Mouse (Mus musculus) kidney, postnatal 25 days (tissue): ENCODE measurements around the gene Echs1.
"Not testable (repeated sequence)": the region's sequence is repeated elsewhere in the genome, so short reads cannot be mapped to it uniquely, and the experiment has no call there.

Experiments
- DNase-seq, 2 experiments: peaks; one replicate each; pipeline ENCODE4 v3.0.0; 2021; ENCODE audit warnings: mixed read lengths in 2 of 2

Gene Echs1

DNA sequence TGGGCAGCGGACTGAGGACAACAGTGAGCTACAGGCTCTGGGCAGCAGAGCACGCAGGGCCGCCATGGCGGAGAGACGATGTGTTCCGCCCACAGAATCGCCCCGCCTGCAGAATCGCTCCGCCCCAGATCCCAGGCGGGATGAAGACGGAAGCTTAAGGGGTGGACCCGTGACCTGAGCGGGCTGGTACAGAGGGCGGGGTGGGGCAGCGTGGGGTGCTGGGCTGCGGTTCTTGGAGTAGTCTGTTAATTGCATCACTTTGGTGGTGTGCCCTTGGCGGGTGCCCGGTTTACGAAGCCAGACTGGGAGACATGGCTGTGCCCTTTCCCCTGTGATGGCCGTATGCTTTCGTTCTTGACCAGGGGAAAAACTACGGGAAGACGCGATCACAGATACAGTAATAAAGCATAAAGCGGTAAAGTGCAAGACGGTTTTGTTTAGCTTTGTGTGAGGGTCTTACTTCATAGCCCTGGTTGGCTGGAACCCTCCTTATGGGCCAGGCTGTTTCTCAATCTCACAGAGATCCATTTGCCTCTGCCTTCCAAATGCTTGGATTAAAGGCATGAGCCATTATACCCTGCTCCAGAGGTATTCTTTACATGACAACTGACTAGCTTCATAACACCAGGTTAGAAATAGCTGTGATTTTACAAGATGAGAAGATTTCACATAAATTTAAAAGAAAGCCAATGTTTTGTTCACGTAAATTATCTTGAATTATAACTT lies at the start of gene Echs1:
Gene Echs1, minus strand, starts transcription at position 148 of the 726 bp plus-strand sequence.
- DNase-seq = peak; percentile 94 to 98

DNA sequence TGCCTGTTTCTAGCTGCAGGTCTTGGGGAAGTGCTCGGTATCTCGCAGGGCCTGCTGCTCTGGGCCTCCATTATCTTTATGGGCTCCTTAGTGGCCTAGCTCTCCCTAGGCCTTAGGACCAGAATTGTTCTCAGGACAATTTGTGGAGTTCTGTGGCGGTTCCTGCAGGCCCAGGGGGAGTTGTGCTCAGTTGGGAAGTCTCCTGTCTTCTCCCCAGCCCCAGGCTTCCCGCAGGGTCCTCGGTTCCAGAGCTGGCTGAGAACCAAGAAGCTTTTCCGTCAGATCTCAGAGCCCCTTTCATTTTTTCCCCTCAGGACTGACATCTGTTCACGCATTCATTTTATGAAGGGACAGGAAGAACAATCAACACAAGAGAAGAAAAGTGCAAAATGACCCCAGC lies 48.4 kb upstream of the Echs1 start, which contains the start of gene Olfr522:
Gene Olfr522, minus strand, starts transcription at position 101 of the 400 bp plus-strand sequence.
- no peak for DNase-seq

GRCm38 (mm10) chr7:140160363-140160762 lies 44.1 kb upstream of the Echs1 start:
- DNase-seq = no peak

DNA sequence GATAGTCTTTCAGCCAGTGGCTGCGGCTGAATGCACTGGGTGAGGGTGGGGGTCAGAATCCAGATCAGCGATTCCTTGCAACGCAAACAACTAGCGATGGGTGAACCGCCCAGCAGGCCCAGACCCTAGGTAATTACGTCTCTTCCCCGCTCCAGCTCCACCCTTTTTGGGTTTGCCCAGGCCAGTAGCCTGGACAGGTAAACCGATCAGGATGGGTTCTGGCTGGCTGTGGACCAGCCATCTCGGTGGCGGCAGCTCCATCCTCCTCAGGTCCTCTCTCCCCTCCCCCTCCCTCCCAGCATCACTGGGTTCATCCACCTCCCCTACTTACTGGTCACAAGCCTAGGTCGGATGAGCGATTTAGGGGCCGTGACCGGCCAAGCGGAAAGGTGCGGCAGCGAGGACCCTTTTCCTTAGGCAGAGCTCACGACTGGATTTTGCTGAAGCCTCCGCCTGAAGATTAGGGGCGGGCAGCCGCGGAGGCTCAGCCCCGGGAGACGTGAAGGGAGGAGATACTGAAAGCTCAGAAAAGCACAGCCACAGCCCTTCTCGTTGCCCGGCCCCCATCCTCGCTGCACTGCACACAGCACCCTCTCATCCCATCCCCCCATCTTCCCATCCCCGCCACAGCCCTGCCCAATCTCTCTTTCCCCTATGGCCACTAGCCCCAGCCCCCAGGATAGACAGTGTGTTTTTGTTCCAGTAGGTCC lies 38.1 kb upstream of the Echs1 start, which contains the start of gene Sprn:
Gene Sprn, minus strand, starts transcription at position 660 of the 710 bp plus-strand sequence.
- no peak for DNase-seq

DNA sequence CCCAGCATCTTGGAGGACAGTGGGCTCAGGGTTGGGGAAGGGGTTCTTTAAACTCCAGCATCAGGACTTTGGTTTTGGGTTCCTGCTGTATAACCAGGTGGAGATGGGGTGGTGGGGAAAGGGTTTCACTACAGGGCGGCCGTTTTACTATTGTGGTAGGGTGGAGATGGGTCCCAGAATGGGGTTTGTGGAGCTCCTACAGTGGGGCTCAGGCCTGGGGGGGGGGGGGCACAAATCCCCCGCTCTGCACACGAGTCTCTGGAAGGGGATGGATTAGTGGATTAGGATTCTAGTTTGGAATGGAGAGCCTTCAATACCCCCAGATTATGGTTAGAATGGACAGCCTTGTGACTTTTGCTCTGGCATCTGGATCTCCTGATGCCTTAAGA lies 37.5 kb upstream of the Echs1 start:
- no peak for DNase-seq

GRCm38 (mm10) chr7:140153383-140153782 lies 37.1 kb upstream of the Echs1 start:
- DNase-seq = no peak

DNA sequence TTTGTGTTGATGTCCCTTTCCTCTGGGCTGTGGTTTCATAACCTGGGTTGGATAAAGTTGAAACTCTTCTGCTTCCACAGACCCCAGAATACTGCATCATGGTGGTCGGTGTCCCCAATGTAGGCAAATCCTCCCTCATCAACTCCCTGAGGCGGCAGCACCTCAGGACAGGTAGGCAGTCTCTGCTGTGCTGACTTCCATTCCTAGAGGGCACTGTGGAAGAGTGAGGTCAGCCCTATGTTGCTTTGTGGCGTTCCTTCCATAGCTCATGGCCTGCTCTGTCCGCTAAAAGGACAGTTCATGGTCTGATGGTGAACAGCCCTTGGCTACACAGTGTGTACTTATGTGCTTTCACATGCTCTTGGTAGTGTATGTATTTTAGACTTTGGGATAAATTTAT lies 28.3 kb upstream of the Echs1 start:
- DNase-seq = no peak

GRCm38 (mm10) chr7:140141350-140141749 lies 25.1 kb upstream of the Echs1 start:
- DNase-seq = peak; percentile 77 to 79

GRCm38 (mm10) chr7:140138021-140138310 lies 21.7 kb upstream of the Echs1 start:
- DNase-seq = no peak

GRCm38 (mm10) chr7:140137135-140138020 lies 21.1 kb upstream of the Echs1 start, which contains the start of gene Mtg1:
Gene Mtg1, plus strand, starts transcription at chr7:140137564.
- peak; percentile 96 to 97 for DNase-seq

DNA sequence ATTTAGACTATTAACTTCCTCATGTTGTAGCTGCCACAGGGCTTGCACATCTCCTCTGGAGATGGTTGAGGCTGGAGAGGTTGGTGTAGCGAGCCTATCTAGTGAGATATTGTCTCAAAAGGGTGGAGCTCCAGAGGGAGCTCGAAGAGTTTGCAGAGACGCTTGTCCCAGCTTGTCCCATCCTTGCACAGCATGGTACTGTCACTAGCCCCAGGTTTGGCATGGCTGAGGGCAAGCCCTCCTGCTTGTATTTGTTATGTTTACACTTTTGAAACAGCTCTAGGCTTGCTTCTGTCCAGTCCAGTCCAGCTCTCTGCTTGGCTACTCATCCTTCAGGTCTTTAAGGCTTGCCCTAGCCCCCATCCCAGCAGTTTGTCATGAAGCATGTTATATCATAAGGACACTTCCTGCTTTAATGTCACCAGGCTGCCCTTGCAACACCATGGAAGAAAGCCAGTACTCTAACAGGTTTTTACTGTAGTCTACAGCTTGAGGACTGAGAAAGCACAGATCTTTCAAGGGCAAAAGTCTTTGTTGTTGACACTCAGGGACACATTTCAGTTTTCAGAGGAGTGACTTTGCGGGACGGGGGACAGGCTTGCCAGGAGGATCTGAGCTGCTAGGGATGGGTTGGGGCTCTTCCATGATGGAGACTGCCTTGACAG lies 19.0 kb upstream of the Echs1 start:
- peak in 1 of 2 experiments; percentile 15 for DNase-seq

DNA sequence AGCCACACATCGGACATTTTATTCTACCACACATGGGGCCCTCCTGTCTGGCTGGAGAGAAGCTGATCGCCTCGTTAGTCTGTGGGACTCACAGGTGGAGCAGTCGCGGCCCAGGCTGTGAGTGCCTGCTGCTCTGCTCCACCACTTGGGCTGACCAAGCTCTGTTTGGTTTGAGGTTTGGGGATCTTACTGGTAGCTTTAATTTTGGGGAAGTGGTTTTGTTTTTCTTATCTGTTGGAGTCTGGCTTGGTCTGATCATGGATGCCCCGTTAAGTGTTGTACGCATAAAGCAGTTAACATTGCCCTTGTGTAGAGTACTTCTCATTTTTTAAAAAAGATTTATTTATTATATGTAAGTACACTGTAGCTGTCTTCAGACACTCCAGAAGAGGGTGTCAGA lies 17.8 kb upstream of the Echs1 start:
- not testable (repeated sequence) for DNase-seq

DNA sequence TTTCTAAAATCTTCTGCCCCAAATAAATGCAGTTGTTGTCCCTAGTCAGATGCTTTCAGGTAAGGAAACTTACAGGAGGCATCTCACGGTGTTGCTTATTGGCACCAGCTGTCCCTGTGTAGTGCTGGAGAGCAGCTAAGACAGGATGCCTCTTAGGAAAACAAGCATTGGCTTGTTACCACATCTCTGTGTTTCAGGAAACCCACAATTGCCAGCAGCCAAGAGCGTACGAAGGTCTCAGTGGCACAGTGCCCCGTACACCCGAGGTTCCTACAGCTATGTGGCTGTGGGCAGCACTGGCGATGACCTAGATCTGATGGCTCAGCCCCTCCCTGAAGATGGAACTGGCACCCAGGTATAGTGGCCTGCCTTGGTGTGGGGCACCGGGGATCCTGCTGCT lies 15.9 kb upstream of the Echs1 start:
- DNase-seq = peak in 1 of 2 experiments; percentile 8

DNA sequence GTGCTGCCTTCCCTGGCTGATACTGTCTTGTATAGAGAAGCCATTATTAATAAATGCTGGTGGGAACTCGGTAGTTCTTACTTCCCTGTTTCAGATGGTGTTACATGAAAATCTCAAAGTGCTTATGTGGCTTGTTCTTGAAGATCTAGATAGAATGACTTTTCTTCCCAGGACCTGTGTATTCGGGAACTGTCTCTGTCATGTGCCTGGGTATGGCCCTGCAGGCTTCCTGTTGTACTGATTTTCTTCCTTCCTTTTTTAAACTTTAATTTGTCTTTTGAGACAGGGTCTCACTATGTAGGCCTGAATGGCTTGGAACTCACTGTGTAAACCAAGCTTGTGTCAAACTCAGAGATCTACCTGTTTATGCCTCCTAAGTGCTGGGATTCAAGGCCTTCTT lies 11.6 kb upstream of the Echs1 start:
- no peak for DNase-seq

GRCm38 (mm10) chr7:140126934-140127333 lies 10.7 kb upstream of the Echs1 start:
- DNase-seq = no peak

DNA sequence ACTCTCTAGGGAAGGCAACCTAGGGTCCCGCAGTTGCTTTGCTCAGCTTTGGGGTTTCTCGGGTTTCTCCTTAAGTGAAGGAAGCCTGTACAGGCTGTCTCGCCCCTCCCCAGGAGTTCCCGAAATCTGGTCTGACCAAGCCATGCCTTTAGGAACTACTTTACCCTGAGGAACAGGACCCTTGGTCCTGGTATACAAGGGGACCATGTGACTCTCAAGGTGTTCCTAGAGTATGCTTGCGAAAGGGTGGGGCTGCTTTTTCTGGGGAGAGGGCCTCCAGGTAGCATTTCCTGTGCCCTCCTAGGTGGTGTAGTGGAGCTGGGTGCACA lies 9.7 kb upstream of the Echs1 start:
- DNase-seq = no peak

DNA sequence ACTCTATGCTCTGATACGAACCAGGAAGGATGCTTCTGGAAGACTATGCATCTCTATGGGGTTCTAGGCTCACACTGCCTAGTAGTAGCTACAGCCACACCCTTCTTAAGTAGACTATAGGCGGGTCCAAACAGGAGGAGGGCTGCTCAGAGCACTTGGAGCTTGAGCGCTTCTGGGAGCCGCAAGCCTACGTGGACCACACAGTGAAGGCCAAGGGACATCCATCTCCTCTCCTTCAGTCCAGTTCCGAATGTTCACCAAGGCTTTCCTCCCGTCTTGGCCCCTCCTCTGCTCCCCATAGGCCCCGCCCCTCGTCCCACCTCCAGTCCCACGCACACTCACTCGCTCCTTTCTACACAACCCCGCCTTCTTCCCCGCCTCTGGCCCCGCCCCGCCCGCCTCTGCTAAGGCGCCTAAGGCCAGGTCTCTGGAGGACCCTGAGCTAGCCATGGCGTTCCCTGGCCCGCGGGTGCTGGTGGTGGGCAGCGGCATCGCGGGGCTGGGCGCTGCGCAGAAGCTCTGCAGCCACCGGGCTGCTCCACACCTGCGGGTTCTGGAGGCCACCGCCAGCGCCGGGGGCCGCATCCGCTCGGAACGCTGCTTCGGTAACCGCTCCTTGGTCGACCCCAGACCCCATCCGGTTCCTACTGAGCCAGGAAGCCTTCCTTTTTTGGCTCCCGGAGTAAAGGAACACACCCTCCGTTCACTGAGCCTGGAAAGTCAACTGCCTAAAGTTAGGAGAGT lies 9.2 kb upstream of the Echs1 start:
- DNase-seq = peak; percentile 98

DNA sequence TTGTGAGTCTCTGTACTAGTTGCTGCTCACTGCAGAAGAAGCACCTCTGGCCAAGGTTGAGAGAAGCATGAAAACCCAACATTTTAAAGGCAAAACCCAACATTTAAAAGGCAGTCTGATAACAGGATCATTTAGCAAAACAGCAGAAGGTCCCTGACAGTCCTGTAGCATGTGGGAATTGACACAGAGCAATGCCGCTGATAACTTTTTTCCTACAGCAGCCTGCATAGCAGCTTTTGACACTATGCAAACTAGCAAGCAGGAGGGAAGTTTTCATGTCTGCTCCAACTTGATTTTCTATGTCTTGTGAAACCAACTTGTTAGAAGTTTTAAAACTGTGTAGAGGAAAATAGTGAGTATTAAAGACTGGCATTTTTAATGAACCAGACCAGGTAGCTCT lies 8.1 kb upstream of the Echs1 start:
- no peak for DNase-seq

DNA sequence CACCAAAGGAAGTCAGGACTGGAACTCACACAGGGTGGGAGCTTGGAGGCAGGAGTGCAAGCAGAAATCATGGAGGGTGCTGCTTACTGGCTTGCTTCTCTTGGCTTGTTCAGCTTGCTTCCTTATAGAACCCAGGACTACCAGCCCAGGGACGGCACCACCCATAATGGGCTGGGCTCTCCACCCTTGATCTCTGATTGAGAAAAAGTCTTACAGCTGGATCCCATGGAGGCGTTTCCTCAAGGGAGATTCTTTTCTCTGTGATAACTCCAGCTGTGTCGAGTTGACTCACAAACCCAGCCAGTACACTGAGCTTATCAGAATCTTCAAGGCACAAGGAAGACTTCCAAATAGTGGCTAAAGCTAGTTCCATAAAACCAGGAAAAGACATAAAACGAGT lies 6.5 kb upstream of the Echs1 start:
- DNase-seq = no peak

DNA sequence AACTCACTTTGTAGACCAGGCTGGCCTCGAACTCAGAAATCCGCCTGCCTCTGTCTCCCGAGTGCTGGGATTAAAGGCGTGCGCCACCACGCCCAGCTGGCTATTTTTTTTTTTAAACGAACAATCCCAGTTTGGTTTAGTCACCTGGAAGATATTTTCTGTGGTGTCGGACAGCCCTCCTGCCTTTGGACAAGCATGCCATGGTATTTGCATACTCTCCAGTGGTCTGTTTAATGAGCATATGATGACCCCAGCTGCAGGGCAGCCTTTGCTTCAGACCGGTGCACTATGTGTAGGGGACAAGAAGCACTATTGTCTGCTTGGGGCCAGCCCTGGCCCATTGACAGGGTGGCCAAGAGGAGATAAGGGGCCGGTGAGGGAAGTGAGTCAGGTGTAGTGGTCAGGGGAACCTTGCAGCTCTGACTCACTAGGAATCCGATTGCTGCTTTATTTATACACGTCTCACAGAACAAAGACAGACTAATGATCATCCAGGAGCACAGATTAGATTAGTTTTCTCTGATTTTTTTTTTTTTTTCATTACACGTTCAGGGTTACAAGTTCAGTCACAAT lies 5.1 kb upstream of the Echs1 start:
- DNase-seq = no peak

- DNase-seq = no peak
These were observed 4.2 kb upstream of the Echs1 start for GRCm38 (mm10) chr7:140120484-140120883.
